Mouse (Mus musculus) spleen, postnatal 4 days (tissue): ENCODE measurements around the gene Tmem164.
A peak's percentile ranks its signal among the peaks of the same experiment; 100 is the strongest.

ENCODE experiments used
- DNase-seq, 2 experiments: peaks; one replicate each; pipeline ENCODE4 v3.0.0; 2022; ENCODE audit warnings: low spot score in 2 of 2

Gene Tmem164

DNA sequence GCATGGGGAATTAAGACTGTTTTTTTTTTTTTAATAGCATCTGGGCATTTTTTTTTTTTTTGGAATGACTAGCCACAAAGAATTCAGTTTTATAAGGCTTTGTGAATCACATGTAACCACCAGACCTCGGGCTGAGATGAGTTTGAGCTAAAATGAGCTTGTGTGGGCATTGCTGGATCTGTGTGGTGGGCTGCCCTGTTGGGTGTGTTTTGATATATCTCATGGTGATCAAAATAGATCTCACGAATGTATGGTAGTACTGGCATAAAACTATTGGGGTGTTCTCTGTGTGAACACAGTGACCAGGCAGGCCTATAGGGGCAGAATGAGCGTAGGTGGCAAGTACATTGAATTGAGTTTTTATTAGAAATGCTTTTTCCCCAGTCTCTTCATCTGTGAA lies 67.4 kb downstream of the Tmem164 start:
- DNase-seq: no peak

DNA sequence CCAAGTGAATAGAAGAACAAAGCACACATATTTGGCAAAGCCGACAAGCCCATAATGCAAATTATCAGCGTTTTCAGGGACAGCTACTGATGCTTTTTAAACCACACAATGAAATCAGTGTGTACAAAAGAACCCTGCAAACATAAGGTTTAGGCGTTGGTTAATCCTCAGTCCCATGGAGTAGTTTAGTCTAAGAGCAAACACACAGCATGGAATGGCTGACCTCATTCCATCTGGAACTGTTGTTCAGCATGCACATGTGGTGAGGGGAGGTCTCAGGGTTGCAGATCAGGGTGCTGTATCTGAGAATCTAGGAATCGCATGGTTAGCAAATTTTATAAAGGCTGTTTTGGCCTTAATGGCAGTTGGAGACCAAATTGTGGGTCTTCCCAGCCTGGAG lies 69.6 kb downstream of the Tmem164 start:
- no peak for DNase-seq

DNA sequence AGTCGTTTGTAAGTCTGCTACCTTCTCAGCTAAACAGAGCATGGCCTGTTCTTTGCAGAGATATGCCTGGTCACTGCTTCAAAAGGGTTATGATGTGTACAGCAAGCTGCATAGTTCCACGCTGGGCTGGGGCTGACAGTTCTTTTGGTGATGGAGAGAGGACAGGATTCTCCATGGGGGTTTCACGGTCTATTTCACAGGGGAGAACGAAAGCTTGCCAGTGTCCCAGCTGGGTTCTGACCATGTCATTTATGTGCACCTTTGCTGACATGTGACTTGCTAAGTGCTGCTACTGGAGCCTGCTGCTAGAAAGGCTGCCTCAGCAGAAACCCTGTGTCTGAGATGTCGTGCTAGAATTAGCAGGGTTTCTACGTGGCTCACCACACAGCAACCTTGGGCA lies 74.3 kb downstream of the Tmem164 start:
- DNase-seq: no peak

DNA sequence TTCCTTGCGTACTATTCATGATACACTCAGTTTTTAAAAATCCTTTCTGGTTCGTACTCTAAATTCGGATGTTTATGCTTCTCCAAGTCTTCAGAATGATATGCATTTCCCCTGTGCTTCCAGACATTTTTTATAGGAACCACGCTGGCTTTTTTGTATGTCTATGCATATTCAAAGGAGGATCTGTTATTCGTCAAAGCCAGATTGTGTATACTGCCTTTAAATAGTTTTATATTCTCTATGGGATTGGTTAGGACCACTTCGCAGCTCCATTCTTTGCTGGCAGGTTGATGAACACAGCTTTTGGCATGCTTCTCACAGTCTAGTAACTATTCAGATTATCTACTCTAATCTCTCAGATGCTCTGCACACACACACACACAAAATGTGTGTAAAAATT lies 79.2 kb downstream of the Tmem164 start:
- DNase-seq: no peak

DNA sequence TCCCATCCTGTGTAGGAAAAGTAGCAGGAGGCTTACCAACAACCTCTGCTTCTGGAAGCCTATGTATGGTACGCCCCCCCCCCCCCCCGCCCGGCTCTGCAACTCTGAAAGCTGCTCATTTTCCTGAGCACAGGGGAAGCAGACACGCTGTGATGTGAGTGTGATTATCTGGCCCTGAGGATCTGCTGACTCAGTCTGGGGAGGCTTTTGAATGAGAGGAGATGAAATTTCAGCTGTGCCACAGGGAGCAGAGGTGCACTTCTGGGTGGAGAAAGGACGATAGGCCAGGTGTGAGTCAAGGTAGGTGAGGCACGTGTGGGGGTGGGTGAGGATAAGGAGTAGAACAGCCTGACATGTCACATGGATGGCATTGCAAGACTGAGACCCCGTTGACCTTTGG lies 82.1 kb downstream of the Tmem164 start:
- DNase-seq: no peak

DNA sequence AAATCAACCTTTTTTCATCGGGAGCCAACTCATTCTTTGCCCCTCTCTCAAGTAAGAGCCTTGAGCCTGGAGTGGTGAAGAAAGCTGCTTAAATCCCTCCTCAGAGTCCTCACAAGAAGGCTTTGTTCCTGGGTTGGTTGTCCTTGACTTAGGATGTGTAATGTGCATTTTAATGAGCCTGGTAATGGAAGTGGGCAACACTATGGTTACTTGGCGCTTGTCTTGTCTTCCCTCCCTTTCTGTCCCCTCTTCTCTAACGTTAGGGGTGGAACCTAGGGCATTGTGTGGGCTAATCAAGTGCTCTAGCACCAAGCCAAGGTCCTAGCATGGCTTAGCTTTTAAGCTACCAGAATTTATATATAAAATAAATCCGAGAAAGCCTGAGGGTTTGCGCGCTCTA lies 88.5 kb downstream of the Tmem164 start:
- DNase-seq: no peak

DNA sequence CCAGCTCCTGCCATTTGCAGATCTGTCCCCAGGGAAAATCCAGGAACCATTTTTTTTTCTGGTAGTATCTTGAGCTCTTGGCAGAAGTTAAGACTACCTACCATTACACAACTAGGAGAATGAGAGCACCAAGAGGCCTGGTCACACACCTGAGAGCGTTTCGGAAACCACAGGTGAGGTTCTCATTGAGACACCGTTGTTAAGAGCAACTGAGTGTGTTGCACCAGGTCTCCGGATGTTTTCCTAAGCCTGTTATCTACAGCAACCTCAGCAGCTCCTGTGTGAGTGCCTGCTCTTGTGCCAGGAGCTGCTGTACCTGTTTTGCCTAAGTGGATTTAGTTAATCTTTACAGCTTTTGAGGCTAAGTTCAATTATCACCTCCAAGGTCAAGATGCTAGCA lies 92.5 kb downstream of the Tmem164 start:
- no peak for DNase-seq

DNA sequence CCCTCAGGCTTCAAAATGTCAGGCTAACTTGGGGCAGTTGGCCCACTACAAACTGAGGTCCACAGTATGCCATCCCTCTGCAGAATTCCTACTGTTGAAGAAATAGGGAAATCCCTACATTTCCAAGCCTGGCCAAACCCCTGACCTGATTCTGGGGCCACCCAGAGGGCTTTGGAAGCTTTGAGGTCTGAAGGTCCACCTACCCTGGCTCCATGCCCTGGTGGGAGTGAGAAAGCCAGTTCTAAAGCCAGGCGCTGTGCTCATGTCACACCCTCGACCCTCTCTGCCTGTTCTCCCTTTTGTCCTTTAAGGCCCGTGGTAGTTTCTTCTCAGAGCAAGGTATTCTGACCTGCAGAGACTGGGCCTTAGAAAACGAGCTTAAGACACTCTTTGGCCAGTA lies 94.9 kb downstream of the Tmem164 start:
- DNase-seq: no peak

DNA sequence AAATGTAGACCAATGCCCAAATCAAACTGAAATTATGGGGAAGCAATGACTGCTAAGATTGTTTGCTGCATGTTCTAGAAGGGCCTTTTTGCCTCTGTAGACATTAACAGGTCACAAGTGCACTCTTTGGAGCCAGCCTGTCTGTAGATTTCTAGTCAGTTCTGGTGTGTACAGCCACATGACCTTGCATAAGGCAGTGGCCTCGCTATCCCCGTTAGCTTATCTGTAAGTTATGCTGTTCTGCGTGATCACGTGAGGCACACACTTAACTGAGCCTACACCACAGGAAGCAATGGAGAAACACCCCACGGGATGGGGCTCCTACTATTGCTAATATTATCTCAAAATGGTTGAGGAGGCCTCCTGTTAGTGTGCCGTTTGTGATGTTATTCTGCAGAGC lies 97.4 kb downstream of the Tmem164 start:
- DNase-seq: peak in 1 of 2 experiments; percentile 12

DNA sequence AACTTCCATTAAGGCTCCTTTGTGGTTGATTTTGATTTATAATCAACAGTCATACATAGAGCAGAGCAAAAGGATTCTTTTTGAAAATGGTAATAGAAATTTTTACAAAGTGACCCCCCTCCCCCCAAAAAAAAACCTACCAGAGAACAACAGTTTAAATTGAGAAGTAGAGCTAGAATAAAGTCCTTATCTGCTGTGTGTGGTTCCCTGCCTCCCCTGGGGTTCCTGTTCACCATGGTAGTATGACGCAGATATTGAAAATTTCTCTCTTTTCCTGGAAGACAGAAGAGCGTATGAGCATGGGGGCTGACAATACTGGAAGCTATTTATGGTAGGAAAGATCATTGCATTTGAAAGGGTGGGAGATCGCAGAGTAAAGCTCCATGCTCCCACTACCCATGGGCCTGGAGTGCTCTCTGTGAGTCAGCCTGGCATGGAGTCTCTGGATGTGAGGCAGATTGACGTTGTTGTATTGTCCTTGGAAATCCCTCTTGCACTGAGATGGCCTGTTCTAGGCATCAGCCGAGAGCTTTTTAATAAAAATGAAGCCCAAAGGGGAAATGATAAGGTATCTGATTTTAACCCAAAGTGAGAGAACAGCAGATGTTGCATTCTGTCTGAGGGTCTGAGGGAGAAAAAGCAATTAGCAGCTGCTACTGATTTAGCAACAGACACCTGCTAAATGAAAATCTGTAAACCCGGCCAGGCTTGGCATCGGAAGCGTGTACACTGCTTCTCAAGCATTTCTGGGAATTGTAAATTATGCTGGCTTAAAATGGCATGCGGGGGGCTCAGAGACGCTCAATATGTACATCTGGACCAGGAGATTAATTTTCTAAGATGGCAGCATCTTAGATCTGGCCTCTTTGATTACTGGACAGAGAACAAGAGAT lies 105.2 kb downstream of the Tmem164 start:
- no peak for DNase-seq

DNA sequence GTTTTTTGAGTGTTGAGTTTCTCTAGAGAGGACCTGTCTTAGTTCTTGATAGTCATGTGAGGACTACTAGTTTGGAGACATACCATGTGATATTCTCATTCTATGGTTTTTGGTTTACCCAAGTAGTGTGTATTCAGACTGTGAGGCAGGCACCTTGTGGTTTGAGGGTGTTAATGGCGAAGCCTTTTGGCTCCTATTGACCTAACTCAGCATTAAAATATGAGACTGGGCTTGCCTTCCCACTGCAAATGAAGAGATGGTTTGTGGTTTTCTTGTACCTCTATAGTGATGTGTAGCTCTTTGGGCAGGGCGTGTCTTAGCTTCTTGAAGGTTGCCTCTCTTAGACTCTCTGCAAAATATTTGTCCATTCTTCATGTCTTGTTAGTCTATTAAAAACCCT lies 111.0 kb downstream of the Tmem164 start:
- no peak for DNase-seq

DNA sequence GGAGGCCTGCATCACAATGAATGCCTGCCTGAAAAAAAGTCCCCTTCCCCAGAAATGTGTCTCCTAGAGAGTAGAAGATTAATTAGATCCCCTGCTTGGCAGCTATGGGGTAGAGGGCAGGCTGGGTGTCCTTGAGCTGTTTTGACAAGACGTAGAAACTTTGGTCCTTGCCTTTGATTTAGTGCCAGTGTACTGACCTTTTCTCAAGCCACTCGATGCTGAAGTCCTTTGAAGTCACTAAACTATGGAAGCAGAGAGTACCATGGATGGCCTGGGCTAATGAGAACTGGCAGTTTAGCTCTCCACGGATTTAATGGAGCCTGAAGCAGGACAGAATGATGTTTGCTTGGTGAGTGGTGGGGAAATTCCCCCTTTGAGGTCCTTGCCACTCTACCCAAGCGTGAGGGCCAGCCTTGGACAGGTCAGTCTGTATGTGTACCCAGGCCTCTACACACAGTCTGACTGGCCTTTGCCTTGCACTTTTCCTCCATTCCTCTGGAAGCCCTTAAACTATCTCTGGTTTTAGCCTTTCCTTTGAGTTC lies 112.9 kb downstream of the Tmem164 start:
- DNase-seq: no peak

DNA sequence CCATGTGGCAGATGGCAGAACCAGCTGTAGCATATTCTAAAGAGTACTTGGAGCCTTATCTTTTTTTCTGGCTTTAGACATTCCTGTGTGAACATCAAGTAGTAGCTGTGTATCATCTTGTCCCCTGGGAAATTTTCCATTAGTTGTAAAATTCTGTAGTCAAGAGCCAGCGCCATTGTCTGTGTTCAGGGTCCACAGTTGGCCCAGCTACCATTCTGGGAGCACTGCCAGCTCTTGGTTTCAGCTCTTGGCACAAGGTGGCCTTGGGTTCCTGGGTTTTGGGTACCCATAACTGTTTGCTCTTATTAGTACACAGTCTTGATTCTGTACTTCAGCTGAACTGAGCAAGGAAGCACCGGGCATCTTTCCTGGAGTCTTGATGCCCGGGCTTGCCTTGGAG lies 123.4 kb downstream of the Tmem164 start:
- no peak for DNase-seq

DNA sequence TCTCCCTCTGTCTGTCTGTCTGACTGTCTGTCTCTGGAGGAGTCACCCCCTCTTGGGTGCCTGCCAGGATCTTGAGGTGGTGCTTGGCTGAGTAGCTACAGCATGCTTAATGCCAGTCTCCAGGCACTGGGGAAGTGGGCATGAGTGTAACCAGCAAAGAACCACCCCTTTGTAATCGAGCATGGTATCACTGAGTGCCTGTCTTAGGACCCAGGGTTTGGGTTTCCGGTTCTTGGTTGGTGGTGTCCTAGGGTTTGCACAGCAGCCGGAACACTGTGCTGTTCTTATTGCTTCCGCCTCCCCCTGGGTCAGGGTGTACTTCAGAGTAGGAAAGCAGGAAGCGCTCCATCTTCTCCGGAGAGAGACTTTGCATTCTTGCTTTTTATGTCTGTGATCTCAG lies 124.9 kb downstream of the Tmem164 start:
- DNase-seq: no peak

DNA sequence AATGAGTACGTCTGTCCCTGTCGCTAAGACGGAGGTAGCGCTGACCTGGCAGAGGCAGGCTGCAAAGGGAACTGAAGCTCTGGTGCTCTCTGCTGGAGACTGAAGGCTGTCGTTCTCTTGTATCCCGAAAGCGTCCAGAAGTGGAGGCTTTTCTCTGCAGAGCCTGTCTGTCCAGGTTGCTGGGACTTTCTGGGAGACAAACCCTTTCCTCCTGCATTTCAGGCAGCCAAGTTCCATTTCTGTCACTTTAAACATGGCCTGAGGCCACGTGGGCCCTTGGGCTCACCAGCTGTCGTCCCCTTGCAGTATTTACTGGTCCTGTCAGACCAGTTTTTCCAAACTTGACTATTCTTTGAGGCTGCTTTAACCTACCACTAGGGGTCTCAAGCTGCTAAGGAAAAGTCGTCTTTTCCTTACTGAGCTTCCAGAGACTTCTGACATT lies 125.4 kb downstream of the Tmem164 start:
- no peak for DNase-seq

DNA sequence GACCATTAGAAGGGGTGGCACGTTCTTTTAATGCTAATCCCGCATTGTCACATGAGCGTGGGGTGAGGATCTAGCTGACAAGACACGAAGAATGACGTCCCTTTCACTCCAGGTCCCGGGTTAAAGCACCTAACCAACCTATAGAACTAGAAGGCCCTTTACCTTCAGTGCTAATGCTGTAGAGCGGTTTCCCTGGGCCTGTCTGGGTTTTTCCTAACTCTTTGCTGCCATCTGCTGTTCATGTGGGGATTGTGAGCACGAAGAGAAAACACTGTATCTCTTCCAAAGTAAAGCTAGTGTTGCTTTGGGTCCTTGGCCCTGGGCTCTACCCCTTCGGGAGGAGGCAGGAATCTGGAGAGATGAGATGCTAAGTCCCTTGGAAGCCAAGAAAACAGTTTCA lies 127.2 kb downstream of the Tmem164 start:
- peak; percentile 32 to 70 for DNase-seq

DNA sequence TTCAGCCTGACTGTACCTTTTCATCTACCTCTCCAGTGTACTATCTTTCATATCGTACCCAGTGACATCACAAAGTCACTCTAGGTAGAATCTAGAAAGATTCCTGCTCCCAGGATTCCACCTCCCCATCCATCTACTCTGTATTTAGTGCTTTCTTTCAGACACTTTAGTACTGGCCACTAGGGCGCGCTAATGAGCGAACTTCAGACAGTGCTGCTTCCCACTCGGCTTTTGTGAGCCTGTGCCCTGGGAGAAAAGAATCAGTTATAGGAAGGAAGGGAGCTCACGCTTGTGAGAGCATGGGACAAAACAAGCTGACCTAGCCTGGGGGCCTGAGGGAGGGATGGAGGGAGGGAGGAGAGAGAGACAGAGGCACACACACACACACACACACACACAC lies 131.9 kb downstream of the Tmem164 start:
- no peak for DNase-seq

DNA sequence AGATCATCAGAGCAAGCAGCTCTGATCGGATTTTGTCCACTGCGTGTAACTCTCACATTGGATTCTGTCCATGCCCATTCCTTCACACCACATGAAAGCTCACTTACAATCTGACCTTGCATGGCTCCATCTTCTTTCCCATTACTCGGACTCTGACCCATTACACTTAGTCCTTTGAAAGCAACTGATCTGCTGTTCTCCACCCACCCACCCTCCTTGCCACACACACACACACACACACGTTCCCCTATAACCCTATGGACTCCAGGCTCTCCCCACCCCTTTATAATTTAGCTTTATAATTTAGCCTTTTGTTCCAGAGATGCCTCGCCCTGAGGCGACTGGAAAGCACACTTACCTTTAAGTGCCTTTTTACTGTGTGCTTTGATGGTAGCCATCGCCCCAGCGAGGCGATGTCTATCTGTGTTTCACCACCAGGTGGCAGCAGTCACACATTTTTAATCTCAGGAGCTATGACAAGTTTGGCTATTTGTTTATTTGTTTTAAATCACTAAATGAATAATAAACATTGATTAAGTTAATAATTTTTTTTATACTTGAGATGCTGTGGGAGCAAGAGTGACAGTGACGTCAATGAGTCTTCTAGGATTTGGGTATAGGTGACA lies 137.0 kb downstream of the Tmem164 start:
- peak; percentile 21 to 73 for DNase-seq

DNA sequence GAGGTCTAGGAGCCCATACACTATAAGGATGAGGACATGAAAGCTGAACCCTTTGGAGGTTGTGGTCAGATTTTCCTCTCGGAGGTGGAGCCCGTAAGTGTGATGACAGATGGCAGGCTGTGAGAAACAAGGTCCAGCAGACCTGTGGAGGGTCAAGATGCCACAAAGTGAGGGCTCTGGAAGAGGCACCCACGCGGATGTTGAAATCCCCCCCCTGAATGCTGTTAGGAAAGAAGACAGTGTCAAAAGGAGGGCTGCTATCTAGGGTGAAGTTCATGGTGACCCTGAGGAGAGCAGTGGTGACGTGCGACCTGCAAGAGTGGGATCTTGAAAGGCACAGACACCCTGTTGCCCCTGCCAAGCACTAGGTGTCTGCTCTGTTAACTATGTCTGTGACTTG lies 140.0 kb downstream of the Tmem164 start:
- DNase-seq: no peak

DNA sequence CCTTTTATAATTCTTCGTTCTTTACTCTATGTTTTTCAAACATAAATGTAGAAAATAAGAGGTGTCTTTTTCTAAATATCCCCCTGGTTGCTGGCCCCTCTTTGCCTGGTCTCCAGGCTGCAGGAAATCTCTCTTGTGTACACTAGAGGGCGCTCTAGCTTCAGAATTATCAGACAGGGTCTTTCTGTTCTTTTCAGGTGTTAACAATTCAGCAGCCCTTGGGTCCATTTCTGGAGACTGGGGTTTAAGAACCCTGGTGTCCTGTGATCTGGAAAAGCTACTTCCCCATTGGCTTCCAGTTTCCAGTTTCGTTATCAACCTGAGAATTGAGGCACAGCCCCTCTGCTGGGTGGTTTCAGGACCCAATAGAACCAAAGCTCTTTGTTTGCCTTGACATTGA lies 140.6 kb downstream of the Tmem164 start:
- DNase-seq: no peak

DNA sequence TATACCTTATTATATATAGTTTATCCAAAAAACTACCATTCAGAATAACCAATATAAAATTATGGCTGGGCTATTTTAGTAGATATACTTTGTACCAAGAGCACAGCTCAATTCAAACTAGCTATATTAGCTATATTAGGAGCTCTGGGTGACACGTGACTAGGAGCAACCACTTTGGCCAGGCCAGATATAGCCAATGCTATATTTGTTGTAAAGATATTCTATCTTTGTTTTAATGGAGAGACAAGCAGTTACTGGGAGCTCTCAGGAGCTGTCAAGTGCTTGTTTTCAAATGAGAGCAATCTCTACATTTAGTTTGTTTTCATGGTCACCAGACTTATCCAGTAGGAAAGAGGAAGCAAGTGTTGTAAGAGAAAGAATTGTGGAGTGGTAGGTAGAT lies 144.1 kb downstream of the Tmem164 start:
- no peak for DNase-seq

DNA sequence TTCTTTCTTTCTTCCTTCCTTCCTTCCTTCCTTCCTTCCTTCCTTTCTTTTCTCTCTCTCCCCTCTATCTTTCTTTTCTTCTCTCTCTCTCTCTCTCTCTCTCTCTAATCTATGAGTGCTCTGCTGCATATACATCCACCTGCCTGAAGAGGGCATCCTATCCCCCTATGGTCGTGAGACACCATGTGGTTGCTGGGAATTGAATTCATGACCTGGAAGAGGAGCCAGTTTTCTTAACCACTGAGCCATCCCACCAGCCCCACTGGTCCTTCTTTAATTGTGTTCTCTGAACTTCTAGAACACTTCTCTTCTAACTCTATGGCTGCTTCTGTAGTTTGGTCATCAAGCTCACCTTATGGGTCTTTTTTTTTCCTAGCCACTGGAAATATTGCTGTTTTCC lies 146.4 kb downstream of the Tmem164 start:
- no peak for DNase-seq
